Mouse (Mus musculus) CH12.LX (cell line): ENCODE data around the gene Ryr1.

Experiments
- CTCF ChIP-seq, 2 experiments: IDR thresholded peaks in 1 of 2; conservative IDR thresholded peaks in 1 of 2; 2 replicates each; pipeline ENCODE4 v1.5.1; 2011 to 2012; ENCODE audit warnings: low read depth in 2 of 2, low read length in 2 of 2, improper control_type of control experiment in 1 of 2, inconsistent platforms in 1 of 2, mild to moderate bottlenecking in 1 of 2, moderate library complexity in 1 of 2
- ELF1 ChIP-seq: IDR thresholded peaks from 2 replicates; pipeline ENCODE4 v1.6.1; 2014; ENCODE audit warnings: low read depth, mild to moderate bottlenecking, inconsistent platforms, low read length, improper control_type of control experiment
- MAFK ChIP-seq: IDR thresholded peaks from 2 replicates; pipeline ENCODE4 v1.6.1; 2011; ENCODE audit warnings: low read length, improper control_type of control experiment; ENCODE audit not compliant: insufficient replicate concordance
- NELFE ChIP-seq: IDR thresholded peaks from 2 replicates; pipeline ENCODE4 v1.6.1; 2011; ENCODE audit warnings: low read depth, low read length, improper control_type of control experiment
- POLR2A ChIP-seq: IDR thresholded peaks from 2 replicates; pipeline ENCODE4 v1.6.1; 2011; ENCODE audit warnings: low read depth, mild to moderate bottlenecking, improper control_type of control experiment, low read length

DNA sequence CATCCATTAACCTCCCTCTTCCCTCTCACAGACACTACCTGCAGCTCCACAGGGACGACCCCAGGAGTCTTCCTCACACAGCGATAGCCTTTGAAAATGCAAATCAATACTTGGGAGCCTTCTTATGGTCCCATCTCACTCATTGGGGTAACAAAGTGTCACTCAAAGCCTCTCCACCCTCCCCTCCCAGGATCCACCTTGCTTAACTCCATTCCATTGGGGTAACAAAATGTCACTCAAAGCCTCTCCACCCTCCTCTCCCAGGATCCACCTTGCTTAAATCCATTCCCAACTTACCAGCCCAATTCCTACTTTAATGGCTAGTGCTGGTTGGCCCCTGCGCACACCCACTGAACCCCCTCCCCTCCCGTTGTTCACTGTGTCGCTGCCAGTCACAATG is 33.3 kb upstream of the Ryr1 start:
- no peak for TF ChIP-seq POLR2A
- TF ChIP-seq CTCF (conservative IDR thresholded peaks at IDR 0.05 in 1 of 2, IDR thresholded peaks at IDR 0.05 in 1 of 2; ENCODE audit: low read depth in 2 of 2, low read length in 2 of 2) = no peak
- TF ChIP-seq ELF1 = no peak
- no peak for TF ChIP-seq MAFK
- no peak for TF ChIP-seq NELFE
